Mouse (Mus musculus) kidney, adult 11 months (tissue): ENCODE measurements around the gene Mageb18.
A peak's percentile ranks its signal among the peaks of the same experiment; 100 is the strongest.
"Not testable (repeated sequence)": the region's sequence is repeated elsewhere in the genome, so short reads cannot be mapped to it uniquely, and the experiment has no call there.

Experiments
- DNase-seq: peaks from one replicate; pipeline ENCODE4 v3.0.0; 2022

Mageb18 gene

GRCm38 (mm10) chrX:92599472-92599871 lies at the start of gene Mageb18:
Mageb18 (minus strand) TSS chrX:92599572.
- no peak for DNase-seq

GRCm38 (mm10) chrX:92612788-92613187 lies 13.4 kb upstream of the Mageb18 start:
- DNase-seq = no peak

- DNase-seq = no peak
These were observed 11.1 kb upstream of the Mageb18 start for GRCm38 (mm10) chrX:92610466-92610865.

GRCm38 (mm10) chrX:92597324-92597723 lies 2.0 kb downstream of the Mageb18 start:
- DNase-seq = no peak

- DNase-seq = no peak
These were observed 71.5 kb downstream of the Mageb18 start for GRCm38 (mm10) chrX:92527826-92528225.

- DNase-seq = no peak
These were observed 101.1 kb downstream of the Mageb18 start for GRCm38 (mm10) chrX:92498254-92498653.

GRCm38 (mm10) chrX:92489649-92490048 lies 109.7 kb downstream of the Mageb18 start, which contains the start of gene Gm5941:
Gm5941 (plus strand) TSS chrX:92489949.
- not testable (repeated sequence) for DNase-seq

- no peak for DNase-seq
These were observed 134.6 kb downstream of the Mageb18 start for GRCm38 (mm10) chrX:92464773-92465172.

- no peak for DNase-seq
These were observed 138.9 kb downstream of the Mageb18 start for GRCm38 (mm10) chrX:92460496-92460895.

GRCm38 (mm10) chrX:92387384-92387783 lies 212.0 kb downstream of the Mageb18 start:
- no peak for DNase-seq

- DNase-seq = peak; percentile 17
These were observed 256.4 kb downstream of the Mageb18 start for GRCm38 (mm10) chrX:92342924-92343323.

GRCm38 (mm10) chrX:92340906-92341305 lies 258.5 kb downstream of the Mageb18 start:
- DNase-seq = no peak

- DNase-seq = no peak
These were observed 259.8 kb downstream of the Mageb18 start for GRCm38 (mm10) chrX:92339551-92339950.

GRCm38 (mm10) chrX:92333459-92333858 lies 265.9 kb downstream of the Mageb18 start:
- no peak for DNase-seq

- no peak for DNase-seq
These were observed 275.8 kb downstream of the Mageb18 start for GRCm38 (mm10) chrX:92323599-92323998.

- no peak for DNase-seq
These were observed 318.8 kb downstream of the Mageb18 start for GRCm38 (mm10) chrX:92280619-92281018.
